Mouse (Mus musculus): ENCODE results near the gene Dusp11.
A peak's percentile ranks its signal among the peaks of the same experiment; 100 is the strongest.
"Not testable (repeated sequence)": the region's sequence is repeated elsewhere in the genome, so short reads cannot be mapped to it uniquely, and the experiment has no call there.

The Dusp11 gene

DNA sequence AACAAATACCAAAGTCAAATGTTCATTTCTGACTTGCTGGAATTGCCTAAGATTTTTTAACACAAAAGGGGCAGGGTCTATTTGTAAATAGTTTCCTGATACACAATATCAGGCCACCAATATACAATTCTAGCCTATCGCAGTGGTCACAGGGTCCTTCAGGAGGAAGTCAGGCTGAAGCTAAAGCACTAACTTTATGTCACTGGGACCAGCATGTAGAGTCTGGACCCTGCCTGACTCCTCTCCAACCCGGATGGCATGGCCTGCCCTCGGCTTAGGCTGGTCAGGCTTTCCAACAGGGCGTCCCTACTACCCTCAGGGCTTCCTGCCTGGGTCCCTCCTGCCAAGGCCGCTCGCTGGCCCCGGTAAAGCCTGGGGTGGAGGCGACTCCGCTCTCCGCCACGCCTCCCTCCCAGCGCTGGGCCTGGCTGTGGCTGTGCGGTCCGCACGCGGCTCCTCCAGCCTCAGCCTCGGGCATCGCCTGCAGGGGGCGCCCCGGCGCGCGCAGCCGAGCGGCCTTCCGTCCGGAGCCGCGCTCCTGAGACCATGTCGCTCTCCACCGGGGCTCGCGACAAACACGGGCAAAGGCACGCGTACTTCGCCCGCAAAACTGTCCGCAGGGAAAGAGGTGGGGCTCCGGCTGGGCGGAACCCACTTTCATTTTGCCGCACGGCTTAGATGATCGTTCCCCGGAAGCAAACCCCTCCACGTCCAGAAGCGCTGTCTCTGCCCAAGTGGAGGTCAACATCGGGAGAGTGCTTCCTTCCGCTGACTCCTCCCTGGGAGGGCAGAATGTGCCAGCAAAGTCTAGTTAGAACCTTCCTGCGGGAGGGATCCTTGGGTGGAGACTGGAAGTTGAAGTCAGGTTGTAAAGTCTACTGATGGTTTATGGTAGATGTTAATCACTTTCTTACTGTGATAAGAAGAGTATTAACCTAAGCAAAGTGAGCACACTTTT, 24.7 kb downstream of the Dusp11 start:
- peak; percentile 85 to 87 for DNase-seq (ENCODE audit: low spot score in 2 of 2)

DNA sequence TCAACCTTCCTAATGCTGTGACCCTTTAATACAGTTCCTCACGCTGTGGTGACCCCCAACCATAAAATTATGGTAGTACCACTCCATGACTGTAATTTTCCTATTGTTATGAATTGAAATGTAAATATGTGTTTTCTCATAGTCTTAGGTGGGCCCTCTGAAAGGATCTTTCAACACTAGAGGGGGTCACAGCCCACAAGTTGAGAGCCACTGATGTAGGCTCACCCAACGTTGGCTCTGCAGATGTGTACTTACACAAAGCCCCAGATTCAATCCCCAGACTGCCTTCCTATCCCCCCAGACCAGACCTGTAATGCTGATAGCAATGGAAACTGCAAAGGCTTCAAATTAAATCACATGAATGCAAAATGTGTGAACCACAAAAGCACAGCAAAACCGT, 25.8 kb downstream of the Dusp11 start:
- DNase-seq (ENCODE audit: low spot score in 2 of 2), result no peak

DNA sequence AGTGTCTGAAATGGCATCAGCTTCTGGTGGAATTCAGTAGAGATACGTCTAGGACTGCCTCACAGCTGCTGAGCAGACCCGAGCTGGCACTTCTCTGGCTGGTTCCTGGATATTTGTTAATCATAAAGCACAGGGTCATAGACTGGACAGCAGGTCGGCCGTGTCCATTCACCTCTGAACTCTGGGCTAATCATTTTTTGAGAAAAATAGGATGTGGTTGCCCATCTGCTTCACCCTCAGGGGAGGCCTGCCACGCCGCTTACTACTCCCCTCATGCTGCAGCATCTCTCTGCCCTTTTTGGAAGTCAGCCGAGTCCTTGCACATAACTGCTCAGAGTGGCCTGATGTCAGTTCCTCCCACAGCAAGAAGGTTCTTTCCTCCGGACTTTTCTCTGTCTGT, 27.4 kb downstream of the Dusp11 start:
- no peak for DNase-seq (ENCODE audit: low spot score in 2 of 2)

DNA sequence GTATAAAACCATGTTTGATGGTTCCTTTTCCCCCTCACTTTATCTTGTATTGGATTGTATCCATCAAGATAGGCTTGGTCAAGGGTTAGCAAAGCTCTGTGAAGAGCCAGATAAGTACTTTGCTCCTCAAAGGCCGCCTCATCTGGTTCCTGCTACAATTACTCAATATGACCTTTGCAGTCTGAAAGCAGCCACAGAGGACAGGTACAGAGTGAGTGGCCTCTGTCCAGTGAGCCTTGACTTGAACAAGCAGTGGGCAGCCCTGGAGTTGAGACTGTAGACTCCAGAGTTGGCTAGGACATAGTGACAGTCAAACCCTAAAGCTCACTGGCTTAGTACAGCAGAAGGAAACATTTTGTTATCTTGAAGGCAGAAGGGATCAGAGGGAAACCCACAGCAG, 32.2 kb downstream of the Dusp11 start:
- DNase-seq (ENCODE audit: low spot score in 2 of 2), result no peak

DNA sequence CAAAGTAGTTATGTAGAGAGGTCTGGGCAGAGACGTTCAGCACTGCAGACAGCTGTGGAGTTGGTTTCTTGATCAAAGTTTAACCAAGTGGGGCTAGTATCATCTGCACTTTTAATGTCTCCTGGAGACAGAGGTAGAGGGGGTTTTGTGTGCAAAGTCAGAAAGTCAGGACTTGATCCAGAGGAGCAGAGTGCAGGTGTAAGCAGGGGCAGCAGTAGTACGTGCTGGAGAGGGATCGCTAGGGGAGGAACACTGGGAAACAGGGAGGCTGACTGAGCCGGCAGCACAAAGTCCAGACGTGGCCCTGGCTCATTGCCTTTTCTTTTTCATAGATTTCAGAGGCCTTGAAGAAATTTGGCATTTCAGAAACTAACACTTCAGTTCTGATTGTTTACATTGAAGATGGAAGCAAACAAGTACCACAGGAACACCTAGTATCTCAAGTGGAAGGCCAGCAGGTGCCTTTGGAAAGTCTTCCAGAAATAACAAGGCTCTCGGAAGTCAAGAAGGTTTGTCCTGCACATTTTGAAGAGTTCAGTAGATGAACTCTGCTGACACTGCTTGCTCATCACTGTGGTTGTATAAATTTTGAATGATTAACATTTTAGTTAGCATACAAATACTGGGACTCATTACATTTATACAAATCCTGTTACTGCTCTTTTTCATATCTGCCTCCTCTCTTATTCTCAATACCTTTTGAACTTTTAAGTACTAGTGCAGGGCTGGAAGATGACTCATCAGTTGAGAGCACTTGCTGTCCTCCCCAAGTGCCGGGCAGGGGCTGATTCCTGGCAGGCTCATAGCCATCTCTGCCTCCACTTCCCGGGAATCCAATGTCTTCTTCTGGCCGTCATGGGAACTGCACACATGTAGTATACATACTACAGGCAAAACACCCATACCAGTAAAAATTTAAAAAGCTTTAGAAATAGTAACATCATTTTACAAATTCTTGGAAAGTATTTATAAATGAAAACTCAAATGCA, 33.7 kb downstream of the Dusp11 start:
- no peak for DNase-seq (ENCODE audit: low spot score in 2 of 2)

DNA sequence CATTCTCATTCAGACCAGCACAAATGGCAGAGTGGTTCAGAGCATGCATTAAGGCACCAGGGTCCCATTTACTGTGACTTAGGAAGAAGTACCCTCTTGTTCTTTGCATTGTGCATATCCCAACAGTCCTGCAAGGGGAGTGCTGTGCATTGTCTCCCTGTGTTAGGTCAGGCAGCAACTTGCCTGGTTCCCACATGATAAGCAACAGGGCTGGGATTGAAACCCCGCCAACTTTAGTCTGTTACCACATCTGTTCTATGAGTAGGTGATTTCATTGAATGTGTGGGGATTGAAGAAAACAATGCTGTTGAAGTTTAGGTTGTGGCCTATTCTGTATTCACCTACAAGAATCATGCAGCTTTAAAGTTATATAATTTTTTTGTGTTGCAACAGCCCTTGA, 34.8 kb downstream of the Dusp11 start:
- DNase-seq (ENCODE audit: low spot score in 2 of 2), result no peak

DNA sequence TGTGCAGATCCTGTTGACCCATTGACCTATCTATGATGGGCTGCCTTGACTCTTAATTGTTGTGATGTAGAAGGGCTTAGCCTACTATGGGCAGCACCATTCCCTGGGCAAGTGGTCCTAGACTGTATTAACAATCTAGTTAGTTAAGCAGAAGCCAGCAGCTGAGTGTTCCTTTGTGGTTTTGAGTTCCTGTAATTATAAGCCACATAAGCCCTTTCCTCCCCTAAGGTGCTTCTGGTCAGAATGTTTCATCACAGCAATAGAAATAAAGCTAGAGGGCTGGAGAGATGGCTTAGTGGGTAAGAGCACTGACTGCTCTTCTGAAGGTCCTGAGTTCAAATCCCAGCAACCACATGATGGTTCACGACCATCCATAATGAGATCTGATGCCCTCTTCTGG, 37.8 kb downstream of the Dusp11 start:
- DNase-seq (ENCODE audit: low spot score in 2 of 2), result no peak

DNA sequence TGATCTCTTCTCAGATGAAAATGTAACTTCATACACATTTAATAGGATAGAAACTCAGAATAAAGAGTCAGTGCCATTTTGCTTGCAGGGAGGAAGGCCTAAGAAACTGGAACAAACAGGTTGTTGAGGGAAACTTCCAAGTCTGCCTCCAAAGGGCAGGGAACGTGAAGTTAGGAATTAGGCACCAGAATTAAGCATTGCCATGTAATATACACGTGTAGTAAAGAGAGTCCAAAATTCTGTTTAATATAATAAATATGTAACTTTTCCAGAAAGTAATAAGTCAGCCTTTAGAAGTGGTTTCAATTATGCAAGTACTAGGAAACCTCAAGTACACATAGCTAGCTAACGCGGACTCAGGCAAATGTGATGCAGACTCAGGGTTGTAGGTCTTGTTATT, 42.1 kb downstream of the Dusp11 start:
- DNase-seq (ENCODE audit: low spot score in 2 of 2), result no peak

DNA sequence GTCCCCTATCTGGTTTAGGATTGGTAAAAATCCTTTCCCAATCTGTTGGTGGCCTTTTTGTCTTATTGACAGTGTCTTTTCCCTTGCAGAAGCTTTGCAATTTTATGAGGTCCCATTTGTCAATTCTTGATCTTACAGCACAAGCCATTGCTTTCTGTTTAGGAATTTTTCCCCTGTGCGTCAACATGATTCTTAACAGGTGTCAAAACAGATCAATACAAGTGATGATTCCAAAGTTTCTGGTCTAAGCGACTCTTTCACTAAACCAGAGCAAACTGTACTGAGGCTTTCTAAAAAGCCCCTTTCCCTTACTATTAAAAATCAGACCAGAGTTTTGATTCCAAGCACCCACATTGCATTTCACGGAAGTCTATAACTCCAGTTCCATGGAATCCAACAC, 43.1 kb downstream of the Dusp11 start:
- DNase-seq (ENCODE audit: low spot score in 2 of 2), result not testable (repeated sequence)

DNA sequence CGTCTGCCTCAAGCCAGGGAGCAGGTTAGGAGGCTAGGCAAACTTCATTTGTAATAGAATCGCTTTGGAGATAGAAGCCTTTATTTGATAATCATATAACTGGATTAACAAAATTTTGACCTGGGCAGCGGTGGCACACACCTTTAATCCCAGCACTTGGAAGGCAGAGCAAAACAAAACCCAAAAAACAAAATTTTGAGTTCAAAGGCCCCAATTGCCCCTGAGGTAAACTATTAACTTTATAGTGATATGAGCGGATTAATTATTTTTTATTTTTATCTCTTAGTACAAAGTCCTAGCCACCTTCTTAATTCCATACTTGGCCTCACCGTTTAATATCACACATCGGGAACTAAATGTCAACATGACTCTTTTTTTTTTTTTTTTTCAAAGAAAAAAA, 44.9 kb downstream of the Dusp11 start:
- DNase-seq (ENCODE audit: low spot score in 2 of 2), result no peak

DNA sequence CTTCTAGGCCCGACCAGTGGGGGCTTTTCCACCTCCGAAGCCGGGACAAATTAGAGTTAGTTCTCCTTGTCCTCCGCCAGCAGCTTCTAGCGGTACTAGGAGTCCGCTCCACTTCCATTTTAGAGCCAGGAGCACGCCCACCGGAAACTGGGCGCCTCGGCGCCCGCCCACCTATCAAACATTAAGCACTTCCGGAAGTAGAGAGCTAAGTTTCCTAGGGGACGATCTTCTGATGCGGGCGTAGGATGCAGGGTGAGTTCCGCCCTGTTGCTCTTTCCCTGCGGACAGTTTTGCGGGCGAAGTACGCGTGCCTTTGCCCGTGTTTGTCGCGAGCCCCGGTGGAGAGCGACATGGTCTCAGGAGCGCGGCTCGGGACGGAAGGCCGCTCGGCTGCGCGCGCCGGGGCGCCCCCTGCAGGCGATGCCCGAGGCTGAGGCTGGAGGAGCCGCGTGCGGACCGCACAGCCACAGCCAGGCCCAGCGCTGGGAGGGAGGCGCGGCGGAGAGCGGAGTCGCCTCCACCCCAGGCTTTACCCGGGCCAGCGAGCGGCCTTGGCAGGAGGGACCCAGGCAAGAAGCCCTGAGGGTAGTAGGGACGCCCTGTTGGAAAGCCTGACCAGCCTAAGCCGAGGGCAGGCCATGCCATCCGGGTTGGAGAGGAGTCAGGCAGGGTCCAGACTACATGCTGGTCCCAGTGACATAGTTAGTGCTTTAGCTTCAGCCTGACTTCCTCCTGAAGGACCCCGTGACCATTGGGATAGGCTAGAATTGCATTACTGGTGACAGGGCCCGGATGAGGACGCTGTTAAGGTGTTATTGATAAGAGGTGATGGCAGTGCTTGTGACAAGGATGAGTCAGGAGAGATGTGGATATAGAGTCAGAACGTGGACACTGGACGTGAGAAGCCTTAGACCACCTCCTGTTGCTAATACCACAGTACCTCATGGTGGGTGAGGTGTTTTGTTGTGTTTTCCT, 45.6 kb downstream of the Dusp11 start, which contains the start of gene Nat8f1:
Gene Nat8f1, minus strand, starts transcription at position 149 of the 975 bp plus-strand sequence.
- peak; percentile 88 to 90 for DNase-seq (ENCODE audit: low spot score in 2 of 2)

DNA sequence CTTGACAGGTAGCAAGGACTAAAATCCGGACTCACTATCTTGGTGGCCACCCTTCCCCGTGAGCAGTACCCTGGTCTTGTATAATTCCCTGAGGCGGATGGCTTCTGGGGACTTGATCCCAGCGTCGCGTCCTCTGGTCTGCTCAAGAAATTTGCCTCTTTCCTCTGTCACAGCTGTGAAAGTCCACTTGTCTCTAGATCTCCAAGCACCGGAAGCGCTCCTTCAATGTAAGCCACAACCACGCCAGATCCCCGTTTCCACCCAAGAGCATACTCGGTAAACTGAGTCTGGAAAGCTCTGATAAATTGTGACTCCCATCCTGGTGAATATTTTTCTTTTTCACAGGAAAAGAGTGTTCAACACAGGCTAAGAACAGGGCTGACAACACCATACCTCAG, 46.3 kb downstream of the Dusp11 start:
- DNase-seq (ENCODE audit: low spot score in 2 of 2), result peak in 1 of 2 experiments; percentile 35

DNA sequence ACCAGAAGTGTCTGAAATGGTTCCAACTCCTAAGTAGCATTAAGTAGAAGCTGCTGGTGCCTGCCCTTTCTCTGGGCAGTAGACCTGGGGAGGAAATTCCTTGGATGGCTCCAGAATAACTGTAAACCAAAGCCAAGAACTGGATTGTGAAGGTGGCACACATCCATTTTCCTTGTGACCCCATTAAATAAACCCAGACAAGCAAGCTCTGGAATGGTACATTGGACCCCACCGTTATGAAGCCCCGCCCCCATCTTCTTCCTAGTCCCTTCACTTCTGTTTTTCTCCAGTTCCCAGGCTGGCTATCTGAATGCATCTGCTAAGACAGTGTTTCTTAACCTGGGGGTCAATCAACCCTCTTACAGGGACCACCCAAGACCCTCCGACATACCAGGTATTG, 49.9 kb downstream of the Dusp11 start, which contains the start of gene Tprkb:
Gene Tprkb, plus strand, starts transcription at position 279 of the 400 bp plus-strand sequence.
- no peak for DNase-seq (ENCODE audit: low spot score in 2 of 2)

DNA sequence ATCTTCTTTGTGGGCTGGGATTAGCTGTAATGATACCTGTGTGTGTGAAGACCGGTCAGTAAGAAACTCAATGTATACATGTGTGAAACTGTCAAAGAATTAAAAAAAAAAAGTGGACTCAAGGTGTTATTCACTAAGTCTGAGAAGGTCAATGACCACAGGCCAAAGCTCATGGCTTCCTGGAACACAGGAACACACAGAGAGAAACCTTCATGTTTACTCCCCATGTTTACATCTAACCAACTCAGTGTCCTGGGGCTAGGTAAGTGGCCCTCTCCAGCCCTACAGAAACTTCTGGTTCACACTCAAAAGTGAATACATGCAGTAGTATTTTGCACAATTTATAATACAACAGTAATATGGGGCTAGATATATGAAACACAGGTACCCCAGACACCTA, 51.8 kb downstream of the Dusp11 start:
- DNase-seq (ENCODE audit: low spot score in 2 of 2), result no peak

DNA sequence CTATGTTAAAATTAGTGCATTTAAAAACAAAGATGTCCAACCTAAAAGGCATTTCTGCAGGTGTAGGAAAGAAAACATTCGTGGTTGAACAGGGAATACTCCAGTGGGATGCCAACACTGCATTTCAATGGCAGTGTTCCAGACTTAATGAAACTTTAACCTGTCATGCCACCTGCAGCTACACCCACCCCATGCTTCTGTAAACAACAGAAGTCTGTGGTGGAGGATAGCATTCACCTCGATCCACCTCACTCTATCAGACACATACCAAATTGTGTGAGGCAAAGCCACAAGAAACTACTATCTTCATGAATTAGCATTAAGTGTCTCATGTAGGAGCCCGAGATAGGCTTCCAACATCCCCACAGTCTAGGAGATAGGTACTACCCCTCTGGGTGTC, 53.1 kb downstream of the Dusp11 start:
- no peak for DNase-seq (ENCODE audit: low spot score in 2 of 2)

DNA sequence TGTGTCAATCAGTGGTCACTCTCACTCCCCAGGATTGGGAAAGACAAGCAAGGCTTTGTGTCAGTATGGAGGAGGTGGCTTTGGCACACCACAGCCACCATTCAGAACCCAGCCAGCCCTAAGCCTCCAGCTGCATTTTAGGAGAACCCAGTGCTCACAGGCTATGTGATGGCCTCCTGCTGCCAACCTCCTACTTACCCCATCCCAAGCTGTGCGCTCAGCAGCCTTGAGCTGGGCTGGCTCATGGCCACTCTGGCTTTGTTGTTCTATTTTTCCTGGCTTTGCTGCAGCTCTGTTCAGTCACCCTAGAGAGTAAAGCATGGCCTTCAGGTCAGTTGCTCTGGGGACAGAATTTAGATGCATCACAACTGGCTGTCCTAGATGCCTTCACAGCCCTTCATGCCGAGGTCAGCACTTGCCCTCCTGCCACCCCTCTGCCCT, 54.5 kb downstream of the Dusp11 start:
- not testable (repeated sequence) for DNase-seq (ENCODE audit: low spot score in 2 of 2)

DNA sequence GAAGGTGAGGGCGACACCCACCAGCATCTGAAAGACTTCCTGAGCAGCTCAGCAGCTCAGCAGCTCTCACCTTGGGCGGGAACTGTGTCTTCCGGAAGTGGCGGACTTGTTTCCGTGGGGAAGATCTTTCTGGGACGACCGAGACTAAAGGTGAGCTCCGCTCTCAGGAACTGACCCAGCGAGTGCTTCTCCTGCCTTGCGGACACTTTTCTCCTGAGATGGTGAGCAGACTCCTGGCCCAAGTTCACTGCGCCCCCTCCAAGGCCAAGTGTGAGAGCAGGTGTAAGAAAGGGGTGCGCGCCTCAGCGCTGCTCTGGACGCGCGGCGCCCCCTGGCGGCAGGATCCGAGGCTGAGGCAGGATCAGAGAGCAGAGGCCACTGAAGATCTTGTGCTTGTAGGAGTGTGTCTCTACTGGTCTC, 56.8 kb downstream of the Dusp11 start, which contains the start of gene Nat8f4:
Gene Nat8f4, minus strand, starts transcription at position 243 of the 420 bp plus-strand sequence.
- DNase-seq (ENCODE audit: low spot score in 2 of 2), result peak; percentile 76 to 85

DNA sequence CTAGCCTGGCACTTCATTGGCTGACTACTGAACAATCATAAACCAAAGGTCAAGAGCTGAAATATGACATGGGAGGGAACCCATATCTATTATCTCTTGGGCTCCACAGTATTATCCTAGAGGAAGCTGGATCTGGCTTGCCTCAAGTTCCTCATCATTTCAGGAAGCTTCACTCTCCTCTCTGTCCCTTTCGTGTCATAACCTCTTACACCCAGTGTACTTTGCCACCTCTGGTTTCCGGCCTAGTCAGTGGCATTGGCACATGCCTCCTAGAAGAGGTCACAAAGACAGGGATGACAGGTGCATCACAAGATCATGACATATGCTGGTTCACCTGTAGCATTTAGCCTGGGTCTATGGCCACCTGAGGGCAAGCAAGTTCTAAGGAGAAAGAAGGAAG, 59.2 kb downstream of the Dusp11 start:
- no peak for DNase-seq (ENCODE audit: low spot score in 2 of 2)

DNA sequence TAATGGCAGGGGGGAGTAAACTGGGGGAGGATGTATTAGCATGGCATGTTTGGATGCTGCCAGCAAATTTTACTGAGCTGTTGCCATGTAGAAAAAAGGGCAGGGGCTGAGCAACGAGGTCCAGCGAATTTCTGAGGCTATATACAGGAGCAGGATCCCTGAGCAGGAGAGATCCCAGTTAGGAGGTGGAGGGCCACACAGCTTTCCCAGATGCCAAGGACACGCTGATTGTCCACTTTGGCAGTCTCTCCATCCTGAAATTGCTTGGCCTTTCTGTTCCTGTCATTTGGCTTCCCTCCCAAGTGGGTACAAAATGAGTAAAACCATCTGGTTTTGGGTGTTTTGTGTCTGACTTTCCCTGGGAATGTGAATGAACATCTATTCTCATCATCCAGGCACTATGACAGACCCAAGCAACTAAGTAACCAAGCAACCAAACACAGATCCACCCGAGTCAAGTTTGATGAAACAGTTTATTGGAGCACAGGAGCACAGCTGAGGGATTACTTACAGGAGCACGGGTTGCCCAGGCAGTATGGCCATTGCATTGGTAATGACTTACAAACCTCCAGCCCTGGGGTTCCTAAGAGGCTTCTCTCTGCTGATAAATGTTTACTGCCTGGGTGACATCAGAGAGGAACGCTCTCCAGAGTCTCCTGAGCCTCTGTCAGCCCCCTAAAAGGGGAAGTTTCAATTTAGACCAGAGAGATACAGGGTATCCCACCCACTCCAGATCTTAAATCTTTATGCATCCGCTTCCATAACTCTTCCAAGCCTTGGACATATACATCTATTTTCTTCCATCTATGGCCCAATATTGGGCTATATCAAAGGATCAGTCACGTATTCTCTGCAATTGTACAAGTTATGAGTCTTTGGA, 62.6 kb downstream of the Dusp11 start:
- DNase-seq (ENCODE audit: low spot score in 2 of 2), result not testable (repeated sequence)

Data from spleen, postnatal 10 days (tissue).